Mouse (Mus musculus) liver, postnatal 0 days (tissue): ENCODE results near the gene Dntt.

Experiments
- CTCF ChIP-seq: sonication (generic); IDR thresholded peaks from 2 replicates; pipeline ENCODE4 v1.5.1; 2016; ENCODE audit warnings: antibody characterized with exemption, low read depth
- EP300 ChIP-seq: IDR thresholded peaks from 2 replicates; pipeline ENCODE4 v1.6.1; 2016; ENCODE audit warnings: antibody characterized with exemption, low read depth, mild to moderate bottlenecking

- TF ChIP-seq EP300 (no peak), CTCF (no peak)
These were observed 71.8 kb downstream of the Dntt start for GRCm38 (mm10) chr19:41100863-41101262.
